ENCODE assay signal across 23 mouse cellular contexts in genomic region chr5:3386021-3386730, GRCm38 (mm10). TPM values are rescaled to one million over a fixed set of nuclear protein-coding genes. Genes with fewer than 3 reads are reported as not detected.
A peak's percentile ranks its signal among the peaks of the same experiment; 100 is the strongest.
DNase-seq lines count a peak whose midpoint lies in the region; ATAC-seq and TF ChIP-seq lines count a peak whose summit lies in the region.
"Had no signal": no experiment of that assay in that cellular context is flagged by ENCODE, and none has a peak within 500 bp of the region (broad histone marks: within the 10 kb centered on the region; RNA-seq: fewer than 3 reads in every experiment).

No protein-coding gene starts in this region.

- H3K9me3 ChIP-seq in kidney, embryonic 15.5 days (replicated peaks), result no peaks in the 10 kb centered on the region
- no peaks in the 10 kb centered on the region for H3K9me3 ChIP-seq in kidney, embryonic 16.5 days (ENCODE audit: low read length)
- no peaks in the 10 kb centered on the region for H3K9me3 ChIP-seq in lung, postnatal 0 days (ENCODE audit: low read length)
- H3K9me3 ChIP-seq: embryonic facial prominence, embryonic 13.5 days; hindbrain, embryonic 15.5 days; midbrain, embryonic 12.5 days; neural tube, embryonic 15.5 days had no signal

- H3K27me3 ChIP-seq in kidney, embryonic 15.5 days, result no peaks in the 10 kb centered on the region
- H3K27me3 ChIP-seq in kidney, embryonic 16.5 days (ENCODE audit: insufficient read depth, low read length), result no peaks in the 10 kb centered on the region
- no peaks in the 10 kb centered on the region for H3K27me3 ChIP-seq in lung, postnatal 0 days (replicated peaks; ENCODE audit: insufficient read depth, low read length)
- H3K27me3 ChIP-seq: embryonic facial prominence, embryonic 13.5 days; hindbrain, embryonic 15.5 days; midbrain, embryonic 12.5 days; neural tube, embryonic 15.5 days had no signal

- H3K4me2 ChIP-seq in kidney, embryonic 15.5 days, result no peak overlapping the region
- H3K4me2 ChIP-seq in kidney, embryonic 16.5 days (replicated peaks; ENCODE audit: low read depth, low read length), result no peak overlapping the region
- H3K4me2 ChIP-seq in lung, postnatal 0 days (replicated peaks; ENCODE audit: low read depth, low read length), result no peak overlapping the region; the same call in 1 of the 2 replicates
- H3K4me2 ChIP-seq: embryonic facial prominence, embryonic 13.5 days; heart, embryonic 11.5 days; midbrain, embryonic 12.5 days; neural tube, embryonic 15.5 days had no signal

- H3K27ac ChIP-seq in kidney, embryonic 15.5 days, result 0 out of 2 replicates have a peak overlapping the region, but pooled peaks have one; percentile 13
- no peak overlapping the region for H3K27ac ChIP-seq in kidney, embryonic 16.5 days (ENCODE audit: low read length)
- no peak overlapping the region for H3K27ac ChIP-seq in lung, postnatal 0 days (ENCODE audit: low read length)
- H3K27ac ChIP-seq: embryonic facial prominence, embryonic 13.5 days; gastrocnemius, adult 2 months; hindbrain, embryonic 15.5 days; liver, embryonic 14.5 days; midbrain, embryonic 12.5 days; neural tube, embryonic 15.5 days had no signal

- ATAC-seq in kidney, embryonic 15.5 days (replicated peaks; ENCODE audit: low FRiP score), result no peak
- ATAC-seq in kidney, embryonic 16.5 days (ENCODE audit: low FRiP score, low TSS enrichment), result no peak
- ATAC-seq in lung, postnatal 0 days, result peak; percentile 65
- ATAC-seq: intestine, embryonic 16.5 days had no signal

- TF ChIP-seq EP300 in lung, postnatal 0 days (IDR thresholded peaks at IDR 0.05), result peak; percentile 59

- H3K4me3 ChIP-seq in kidney, embryonic 15.5 days (replicated peaks), result no peak overlapping the region
- H3K4me3 ChIP-seq in kidney, embryonic 16.5 days (ENCODE audit: low read length), result no peak overlapping the region
- H3K4me3 ChIP-seq in lung, postnatal 0 days (ENCODE audit: low read depth, low read length), result no peak overlapping the region
- H3K4me3 ChIP-seq: embryonic facial prominence, embryonic 13.5 days; gastrocnemius, adult 2 months; hindbrain, embryonic 15.5 days; midbrain, embryonic 12.5 days; myocyte; neural tube, embryonic 15.5 days had no signal

- no peak overlapping the region for H3K9ac ChIP-seq in kidney, embryonic 15.5 days
- no peak overlapping the region for H3K9ac ChIP-seq in kidney, embryonic 16.5 days (replicated peaks; ENCODE audit: low read length)
- no peak overlapping the region for H3K9ac ChIP-seq in lung, postnatal 0 days (replicated peaks; ENCODE audit: low read depth)
- H3K9ac ChIP-seq: embryonic facial prominence, embryonic 13.5 days; forebrain, postnatal 0 days; hindbrain, embryonic 15.5 days; liver, embryonic 14.5 days; midbrain, embryonic 12.5 days; neural tube, embryonic 15.5 days had no signal

- 65% methylated on average over 7 of the region's 7 CpGs for WGBS in kidney, embryonic 15.5 days
- 57% methylated on average over 7 of the region's 7 CpGs for WGBS in kidney, embryonic 16.5 days
- WGBS in lung, postnatal 0 days, result 51% methylated on average over 7 of the region's 7 CpGs

- peaks cover 11% of the 10 kb centered on the region for H3K4me1 ChIP-seq in kidney, embryonic 15.5 days
- H3K4me1 ChIP-seq in kidney, embryonic 16.5 days (ENCODE audit: insufficient read depth, low read length), result peaks cover 3% of the 10 kb centered on the region; the same call in 1 of the 2 replicates
- H3K4me1 ChIP-seq in lung, postnatal 0 days (ENCODE audit: insufficient read depth, low read depth, low read length), result peaks cover 3% of the 10 kb centered on the region; the same call in 1 of the 2 replicates
- H3K4me1 ChIP-seq: hindbrain, embryonic 15.5 days; neural tube, embryonic 15.5 days had no signal

- 0 out of 2 replicates have a peak, but pooled peaks cover 1% of the 10 kb centered on the region for H3K36me3 ChIP-seq in kidney, embryonic 15.5 days
- no peaks in the 10 kb centered on the region for H3K36me3 ChIP-seq in kidney, embryonic 16.5 days (ENCODE audit: insufficient read depth, low read length)
- no peaks in the 10 kb centered on the region for H3K36me3 ChIP-seq in lung, postnatal 0 days (ENCODE audit: insufficient read depth, low read length)
- H3K36me3 ChIP-seq: embryonic facial prominence, embryonic 13.5 days; hindbrain, embryonic 15.5 days; midbrain, embryonic 12.5 days; neural tube, embryonic 15.5 days had no signal

- intact Hi-C loops in heart, postnatal 36 days (cut with DNase I), result no loop called here

- TF ChIP-seq CTCF in lung, postnatal 0 days (IDR thresholded peaks at IDR 0.05), result no peak

- peak; percentile 56 for DNase-seq in heart, adult 11 months
- no peak for DNase-seq in heart, postnatal 36 days
- peak; percentile 44 for DNase-seq in lung, postnatal 0 days (ENCODE audit: low spot score)
- no peak for DNase-seq in lung, postnatal 36 days
- DNase-seq in testis, postnatal 14 days (ENCODE audit: low spot score), result no peak
- DNase-seq in embryo, embryonic 9.5 days (ENCODE audit: extremely low spot score), result no peak
- DNase-seq: adrenal gland, postnatal 25 days; cerebellum, adult 2 months; forebrain, postnatal 0 days; kidney, postnatal 14 days; right cerebral cortex, postnatal 4 days; thymus, postnatal 25 days had no signal

RNA-seq across cellular contexts. Expression of gene Cdk6, which starts 44.9 kb away (rescaled TPM):
- 10 to 100 TPM; 10.6 to 14.0 TPM for total RNA-seq in heart, postnatal 36 days (2021)
- polyA plus RNA-seq in kidney, embryonic 15.5 days (2015; fragmentation: Nextera tagmentation; extraction: Ambion mirVana), result 21.0 and 22.3 TPM in 2 replicates
- polyA plus RNA-seq in kidney, embryonic 16.5 days (2015; fragmentation: Nextera tagmentation; extraction: Ambion mirVana), result 16.6 and 21.2 TPM in 2 replicates
- 19.7 and 27.7 TPM in 2 replicates for polyA plus RNA-seq in lung, postnatal 0 days (2015; fragmentation: Nextera tagmentation; extraction: Ambion mirVana)

Comparison
In these comparisons a context has a peak if more than half of its experiments do, and no peak if none do; other contexts are left out.
1. DNase-seq: peak in heart, adult 11 months (single experiment) and lung, postnatal 0 days (single experiment); none in heart, postnatal 36 days (0 of 2), lung, postnatal 36 days (single experiment), testis, postnatal 14 days (single experiment) and embryo, embryonic 9.5 days (single experiment).